Mouse (Mus musculus): ENCODE measurements around the gene Cradd. TPM values are rescaled to one million over a fixed set of nuclear protein-coding genes. Genes with fewer than 3 reads are reported as not detected.

Gene Cradd
- total and polyA plus RNA-seq, 2 experiments: 8.9 to 24.7 TPM

DNA sequence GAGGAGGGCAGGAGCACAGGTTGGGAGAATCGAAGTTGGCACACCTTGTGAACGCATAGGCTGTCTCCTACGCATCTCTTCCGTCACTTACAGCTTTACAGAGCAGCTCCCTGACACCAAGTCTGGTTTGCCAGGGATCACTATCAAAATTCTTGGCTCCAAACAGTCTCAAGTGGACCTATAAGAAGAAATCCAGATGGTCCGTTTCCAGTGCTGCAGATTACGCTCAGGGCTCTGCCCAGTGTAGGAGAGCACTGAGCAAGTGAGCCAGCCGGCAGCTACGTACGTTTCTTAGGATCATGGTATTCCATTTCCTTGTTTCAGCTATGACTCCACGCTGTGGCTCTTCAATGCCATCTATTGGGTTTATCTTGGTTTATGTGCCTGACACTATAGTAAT lies 90.9 kb downstream of the Cradd start:
- Histone ChIP-seq H3K27me3 (ENCODE audit: control insufficient read depth, insufficient read depth, low read length) (no peaks in the 10 kb centered on the region), H3K4me1 (ENCODE audit: control insufficient read depth, insufficient read depth, low read length) (peaks cover 13% of the 10 kb centered on the region), H3K79me2 (ENCODE audit: control insufficient read depth, insufficient read depth, low read length) (peaks cover 11% of the 10 kb centered on the region; the same call in 1 of the 2 replicates), H3K9ac (ENCODE audit: low read depth, low read length) (peak overlapping the region; percentile 28; the same call in 1 of the 2 replicates), H3K27ac (replicated peaks; ENCODE audit: insufficient read depth, low read depth, low read length) (peak overlapping the region; percentile 60), H3K36me3 (ENCODE audit: control insufficient read depth, insufficient read depth, low read length) (no peaks in the 10 kb centered on the region), H3K4me3 (ENCODE audit: insufficient read depth, low read depth, low read length) (no peak overlapping the region)
- TF ChIP-seq POLR2A (IDR thresholded peaks at IDR 0.05; ENCODE audit: extremely low read depth, insufficient read depth, low read length) (no peak), CTCF (IDR thresholded peaks at IDR 0.05; ENCODE audit: low read depth, low read length) (no peak)
- WGBS: 78% methylated on average over 10 of the region's 10 CpGs
- DNase-seq (ENCODE audit: extremely low read depth, low read depth, low spot score): no peak

DNA sequence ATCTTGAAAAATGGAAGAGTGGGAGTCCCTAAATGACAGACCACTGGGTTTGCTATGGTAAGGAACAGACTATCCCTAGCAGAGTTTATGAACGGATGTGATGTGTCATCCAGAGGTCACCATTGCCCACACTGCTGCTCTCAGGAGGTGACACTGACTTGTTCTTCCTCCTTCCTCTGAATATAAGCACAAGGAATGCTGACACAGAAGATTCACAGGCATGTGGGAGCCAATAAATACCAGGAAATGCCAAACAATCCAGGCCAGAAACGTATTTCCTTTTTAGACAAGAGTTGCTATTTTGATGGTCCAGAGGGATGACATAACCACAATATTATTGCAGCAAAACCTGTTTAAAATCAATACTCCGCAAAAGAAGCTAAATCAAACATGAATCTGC lies 91.4 kb downstream of the Cradd start:
- H3K4me1 ChIP-seq (ENCODE audit: control insufficient read depth, insufficient read depth, low read length): peaks cover 13% of the 10 kb centered on the region
- no peaks in the 10 kb centered on the region for H3K36me3 ChIP-seq (ENCODE audit: control insufficient read depth, insufficient read depth, low read length)
- peak overlapping the region; percentile 60 for H3K27ac ChIP-seq (replicated peaks; ENCODE audit: insufficient read depth, low read depth, low read length)
- DNase-seq (ENCODE audit: extremely low read depth, low read depth, low spot score): peak; percentile 71
- H3K27me3 ChIP-seq (ENCODE audit: control insufficient read depth, insufficient read depth, low read length): no peaks in the 10 kb centered on the region
- TF ChIP-seq CTCF (IDR thresholded peaks at IDR 0.05; ENCODE audit: low read depth, low read length) (no peak), POLR2A (IDR thresholded peaks at IDR 0.05; ENCODE audit: extremely low read depth, insufficient read depth, low read length) (no peak)
- peaks cover 11% of the 10 kb centered on the region; the same call in 1 of the 2 replicates for H3K79me2 ChIP-seq (ENCODE audit: control insufficient read depth, insufficient read depth, low read length)
- 3% methylated on average over 3 of the region's 3 CpGs for WGBS
- no peak overlapping the region for H3K9ac ChIP-seq (ENCODE audit: low read depth, low read length)
- no peak overlapping the region for H3K4me3 ChIP-seq (ENCODE audit: insufficient read depth, low read depth, low read length)

DNA sequence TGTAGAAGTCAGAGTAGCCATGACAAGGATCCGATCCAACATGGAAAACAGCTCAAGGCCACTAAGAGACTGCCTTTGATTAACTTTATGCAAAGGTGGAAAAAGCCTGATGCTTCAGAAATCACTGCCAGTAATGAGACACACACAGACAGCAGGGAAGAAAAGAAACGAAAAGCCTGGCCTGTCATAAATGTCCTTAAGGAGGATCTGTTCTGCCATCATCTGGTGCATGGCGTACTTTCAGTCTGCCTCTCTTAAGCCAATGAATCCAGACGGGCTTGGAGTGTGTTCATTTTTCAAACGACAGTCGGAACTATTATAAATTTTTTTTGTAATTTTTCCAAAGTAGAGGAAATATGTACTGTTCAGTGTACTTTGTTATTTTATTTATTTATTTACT lies 95.7 kb downstream of the Cradd start:
- Histone ChIP-seq H3K4me3 (ENCODE audit: insufficient read depth, low read depth, low read length) (no peak overlapping the region), H3K79me2 (ENCODE audit: control insufficient read depth, insufficient read depth, low read length) (peaks cover 14% of the 10 kb centered on the region; the same call in 1 of the 2 replicates), H3K27me3 (ENCODE audit: control insufficient read depth, insufficient read depth, low read length) (no peaks in the 10 kb centered on the region), H3K4me1 (ENCODE audit: control insufficient read depth, insufficient read depth, low read length) (peaks cover 8% of the 10 kb centered on the region), H3K27ac (replicated peaks; ENCODE audit: insufficient read depth, low read depth, low read length) (no peak overlapping the region), H3K36me3 (ENCODE audit: control insufficient read depth, insufficient read depth, low read length) (no peaks in the 10 kb centered on the region), H3K9ac (ENCODE audit: low read depth, low read length) (no peak overlapping the region)
- DNase-seq (ENCODE audit: extremely low read depth, low read depth, low spot score): no peak
- WGBS: 92% methylated on average over 6 of the region's 6 CpGs
- TF ChIP-seq POLR2A (IDR thresholded peaks at IDR 0.05; ENCODE audit: extremely low read depth, insufficient read depth, low read length) (no peak), CTCF (IDR thresholded peaks at IDR 0.05; ENCODE audit: low read depth, low read length) (no peak)

DNA sequence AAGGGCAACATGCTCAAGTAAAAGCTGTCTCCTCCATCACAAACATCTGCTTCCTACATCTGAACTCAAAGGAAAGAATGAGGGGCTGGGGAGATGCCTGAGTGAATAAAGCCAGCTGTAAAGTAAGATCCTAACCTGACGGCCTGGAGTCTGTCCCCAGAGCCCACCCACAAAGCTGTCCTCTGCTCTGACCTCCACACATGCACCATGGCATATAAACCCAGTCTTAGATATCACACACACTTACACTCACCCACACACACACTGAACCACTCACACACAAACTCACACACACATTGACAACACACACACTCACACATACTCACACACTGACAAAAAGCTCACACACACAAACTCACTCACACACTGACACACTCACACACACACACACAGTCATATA lies 96.3 kb downstream of the Cradd start:
- Histone ChIP-seq H3K9ac (ENCODE audit: low read depth, low read length) (no peak overlapping the region), H3K27ac (replicated peaks; ENCODE audit: insufficient read depth, low read depth, low read length) (no peak overlapping the region), H3K4me1 (ENCODE audit: control insufficient read depth, insufficient read depth, low read length) (peaks cover 4% of the 10 kb centered on the region; the same call in 1 of the 2 replicates), H3K79me2 (ENCODE audit: control insufficient read depth, insufficient read depth, low read length) (peaks cover 14% of the 10 kb centered on the region; the same call in 1 of the 2 replicates), H3K4me3 (ENCODE audit: insufficient read depth, low read depth, low read length) (no peak overlapping the region), H3K27me3 (ENCODE audit: control insufficient read depth, insufficient read depth, low read length) (no peaks in the 10 kb centered on the region), H3K36me3 (ENCODE audit: control insufficient read depth, insufficient read depth, low read length) (no peaks in the 10 kb centered on the region)
- no peak for DNase-seq (ENCODE audit: extremely low read depth, low read depth, low spot score)
- 95% methylated on average over 1 of the region's 1 CpGs for WGBS
- no peak for TF ChIP-seq POLR2A (IDR thresholded peaks at IDR 0.05; ENCODE audit: extremely low read depth, insufficient read depth, low read length)
- TF ChIP-seq CTCF (IDR thresholded peaks at IDR 0.05; ENCODE audit: low read depth, low read length): no peak

GRCm38 (mm10) chr10:95226772-95227171 lies 97.2 kb downstream of the Cradd start:
- peaks cover 12% of the 10 kb centered on the region; the same call in 1 of the 2 replicates for H3K79me2 ChIP-seq (ENCODE audit: control insufficient read depth, insufficient read depth, low read length)
- H3K27ac ChIP-seq (replicated peaks; ENCODE audit: insufficient read depth, low read depth, low read length): no peak overlapping the region
- no peaks in the 10 kb centered on the region for H3K4me1 ChIP-seq (ENCODE audit: control insufficient read depth, insufficient read depth, low read length)
- 80% methylated on average over 4 of the region's 4 CpGs for WGBS
- H3K9ac ChIP-seq (ENCODE audit: low read depth, low read length): no peak overlapping the region
- no peaks in the 10 kb centered on the region for H3K27me3 ChIP-seq (ENCODE audit: control insufficient read depth, insufficient read depth, low read length)
- no peak for DNase-seq (ENCODE audit: extremely low read depth, low read depth, low spot score)
- no peak for TF ChIP-seq CTCF (IDR thresholded peaks at IDR 0.05; ENCODE audit: low read depth, low read length)
- no peak for TF ChIP-seq POLR2A (IDR thresholded peaks at IDR 0.05; ENCODE audit: extremely low read depth, insufficient read depth, low read length)
- H3K4me3 ChIP-seq (ENCODE audit: insufficient read depth, low read depth, low read length): no peak overlapping the region
- H3K36me3 ChIP-seq (ENCODE audit: control insufficient read depth, insufficient read depth, low read length): no peaks in the 10 kb centered on the region

DNA sequence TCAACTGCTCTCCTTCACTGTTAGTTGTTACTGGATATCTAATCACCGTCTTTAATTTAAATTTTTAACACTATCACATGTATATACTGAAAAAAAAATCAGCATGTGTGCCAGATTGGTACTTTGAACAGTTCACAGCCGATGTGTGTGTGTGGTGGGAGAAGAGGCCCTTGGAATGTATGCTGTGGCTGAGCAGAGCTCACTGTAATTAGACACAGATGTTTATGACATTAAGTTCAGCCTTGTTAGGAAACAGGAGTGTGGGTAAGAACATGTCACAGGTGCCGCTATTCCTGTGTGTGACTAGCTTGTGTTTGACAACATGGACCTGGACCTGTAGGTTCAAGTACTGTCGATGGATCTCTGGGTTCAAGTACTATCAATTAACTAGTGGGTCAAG lies 98.9 kb downstream of the Cradd start:
- no peaks in the 10 kb centered on the region for H3K36me3 ChIP-seq (ENCODE audit: control insufficient read depth, insufficient read depth, low read length)
- DNase-seq (ENCODE audit: extremely low read depth, low read depth, low spot score): no peak

More for the DNA sequence above, 98.9 kb downstream of the Cradd start:
- Histone ChIP-seq H3K27me3 (ENCODE audit: control insufficient read depth, insufficient read depth, low read length) (no peaks in the 10 kb centered on the region), H3K4me3 (ENCODE audit: insufficient read depth, low read depth, low read length) (no peak overlapping the region), H3K79me2 (ENCODE audit: control insufficient read depth, insufficient read depth, low read length) (peaks cover 5% of the 10 kb centered on the region; the same call in 1 of the 2 replicates), H3K27ac (replicated peaks; ENCODE audit: insufficient read depth, low read depth, low read length) (no peak overlapping the region), H3K9ac (ENCODE audit: low read depth, low read length) (no peak overlapping the region), H3K4me1 (ENCODE audit: control insufficient read depth, insufficient read depth, low read length) (no peaks in the 10 kb centered on the region)
- 97% methylated on average over 4 of the region's 4 CpGs for WGBS
- TF ChIP-seq CTCF (IDR thresholded peaks at IDR 0.05; ENCODE audit: low read depth, low read length) (no peak), POLR2A (IDR thresholded peaks at IDR 0.05; ENCODE audit: extremely low read depth, insufficient read depth, low read length) (no peak)

Measured in liver, adult 2 months (tissue).